Mouse (Mus musculus) hindlimb bud, embryonic 11.5 days (tissue): ENCODE measurements at regions not wholly inside any gene's neighbourhood (a gene's known extent, or its start where the extent isn't known, plus 50 kb on each side); places are given as distances from the start of the nearest gene placed in this dataset.
A peak's percentile ranks its signal among the peaks of the same experiment; 100 is the strongest.

Experiments used
- DNase-seq: peaks from one replicate; pipeline ENCODE4 v3.0.0-alpha.2; 2012; ENCODE audit warnings: low read depth, low spot score; ENCODE audit errors: extremely low spot score

- no peak for DNase-seq
These were observed 791.4 kb downstream of the Epha7 start for GRCm38 (mm10) chr4:29604322-29604721.

GRCm38 (mm10) chr4:29617910-29618309 is 805.0 kb downstream of the Epha7 start:
- DNase-seq, result no peak

DNA sequence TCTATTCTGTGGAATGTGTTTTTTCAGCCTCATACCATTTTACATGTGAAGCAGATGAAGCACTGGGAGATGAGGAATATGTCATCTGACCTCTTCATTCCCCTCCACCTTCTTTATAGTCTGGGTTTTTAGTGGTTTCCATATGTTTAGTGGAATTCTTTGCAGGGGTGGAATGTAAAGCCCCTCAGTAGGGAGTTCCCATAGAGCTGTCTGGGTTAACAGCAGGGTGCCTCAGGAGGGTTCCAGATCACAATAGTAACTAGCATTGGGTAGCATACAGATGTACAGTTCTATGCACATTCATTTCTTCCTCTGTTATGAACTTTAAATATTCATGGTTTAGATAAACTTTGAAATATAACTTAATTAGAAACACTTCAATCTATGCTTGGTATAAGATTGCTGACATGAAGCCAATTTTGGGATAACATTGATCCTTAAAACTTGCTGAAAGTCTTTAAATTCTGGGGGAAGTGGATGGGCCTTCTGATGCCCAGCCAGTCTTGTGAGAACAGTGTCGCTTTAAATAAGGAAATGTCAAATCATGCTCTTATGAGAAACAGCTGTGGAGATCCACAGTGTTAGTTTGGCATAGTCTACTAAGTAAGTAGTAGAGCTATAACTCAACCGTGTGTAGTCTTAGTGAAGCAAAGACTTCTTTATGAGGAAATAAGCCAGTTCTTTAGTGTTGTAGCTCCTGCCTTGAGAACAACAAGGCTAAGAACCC is 832.1 kb downstream of the Epha7 start:
- DNase-seq, result peak; percentile 14

DNA sequence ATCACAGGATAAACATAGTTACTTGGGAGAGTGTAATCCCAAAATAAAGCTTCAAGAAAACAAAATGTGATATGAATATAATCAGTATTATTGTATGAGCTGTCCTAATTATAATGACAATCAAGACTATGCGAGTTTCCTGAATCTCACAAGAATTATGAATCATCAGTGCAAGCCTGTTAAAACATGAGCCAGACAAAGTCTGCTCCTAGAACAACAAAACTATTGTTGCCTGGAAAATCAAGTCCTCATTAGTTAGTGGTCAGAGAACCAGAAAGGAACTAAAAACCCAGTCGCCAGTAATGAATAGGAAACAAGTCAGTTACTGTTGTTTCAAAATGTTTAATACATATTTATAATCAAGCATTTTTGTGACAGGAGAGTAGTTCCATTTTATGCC is 841.0 kb downstream of the Epha7 start:
- no peak for DNase-seq

DNA sequence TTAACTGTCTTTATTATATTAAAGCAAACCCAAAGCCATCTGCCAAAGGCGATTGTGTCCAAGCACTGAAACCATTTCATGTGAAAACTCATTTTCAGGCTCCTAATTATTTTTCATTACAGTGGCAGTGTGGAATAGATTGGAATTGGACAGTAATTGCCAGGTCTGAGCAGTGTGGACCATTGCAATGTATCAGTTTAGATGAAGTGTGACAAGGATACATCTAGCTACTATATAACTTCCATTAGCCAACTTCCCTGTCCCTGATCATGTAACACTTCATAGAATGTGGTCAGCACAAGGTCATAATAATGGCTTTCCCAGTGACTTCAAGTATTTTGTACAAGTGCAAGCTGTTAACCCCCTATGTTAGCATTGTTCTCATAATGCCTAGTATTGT is 842.7 kb downstream of the Epha7 start:
- DNase-seq, result no peak

GRCm38 (mm10) chr4:29661140-29662108 is 848.5 kb downstream of the Epha7 start:
- DNase-seq, result no peak

- no peak for DNase-seq
These were observed 852.6 kb downstream of the Epha7 start for GRCm38 (mm10) chr4:29665561-29665960.

DNA sequence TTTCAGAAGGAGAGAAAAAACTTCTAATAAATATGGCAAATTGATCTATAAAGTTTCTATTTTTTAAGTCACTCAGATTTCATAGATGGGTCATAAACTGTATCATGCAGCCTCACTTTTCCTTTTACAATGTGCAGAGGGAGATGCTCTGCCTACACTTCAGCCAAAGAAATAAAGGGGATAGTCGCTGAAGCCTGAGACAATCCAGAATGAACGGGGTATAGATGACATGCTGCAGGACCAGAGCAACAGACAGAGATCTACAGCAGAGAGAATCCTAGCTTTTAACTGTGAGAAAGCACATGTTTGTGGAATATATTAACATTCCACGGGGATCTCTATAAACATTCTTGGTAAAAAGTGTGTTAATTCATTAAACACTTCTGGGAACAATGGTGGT is 881.2 kb downstream of the Epha7 start:
- no peak for DNase-seq

- no peak for DNase-seq
These were observed 919.6 kb downstream of the Epha7 start for GRCm38 (mm10) chr4:29732513-29732912.

DNA sequence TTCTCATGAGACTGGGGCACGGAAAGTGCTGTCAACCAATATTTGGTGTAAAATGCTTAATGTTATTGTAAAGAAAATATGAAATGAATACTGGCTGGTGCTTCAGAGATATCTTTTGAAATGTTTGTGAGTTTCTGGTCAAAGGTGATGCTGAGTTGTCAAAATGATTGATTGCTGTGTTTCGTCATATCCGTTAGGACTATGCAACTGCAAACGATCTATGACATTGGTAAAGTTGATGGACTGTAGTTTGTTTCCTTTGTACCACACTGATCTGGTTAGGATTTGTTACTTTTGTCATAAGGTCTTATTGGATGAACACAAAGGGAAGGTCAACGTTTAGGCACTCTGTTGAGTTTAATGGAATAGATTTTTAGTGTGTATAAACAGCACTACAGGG is 929.1 kb downstream of the Epha7 start:
- no peak for DNase-seq

- DNase-seq, result no peak
These were observed 929.8 kb downstream of the Epha7 start for GRCm38 (mm10) chr4:29742746-29743145.
